Mouse (Mus musculus) CH12.LX (cell line): Measurements from ENCODE around the gene Hecw2. TPM values are rescaled to one million over a fixed set of nuclear protein-coding genes. Genes with fewer than 3 reads are reported as not detected.
A peak's percentile ranks its signal among the peaks of the same experiment; 100 is the strongest.

Source experiments
- DNase-seq: peaks from one replicate; pipeline ENCODE4 v3.0.0-alpha.2; 2013; ENCODE audit errors: extremely low read depth
- H3K27ac ChIP-seq: 2 replicates; pipeline ENCODE4 v1.5.1; 2012; ENCODE audit warnings: low read depth, mild to moderate bottlenecking, control low read depth, moderate library complexity; ENCODE audit not compliant: insufficient read depth
- H3K27me3 ChIP-seq: replicated peaks from 2 replicates; pipeline ENCODE3; 2012; ENCODE audit warnings: inconsistent platforms
- H3K36me3 ChIP-seq, 2 experiments: replicated peaks in 1 of 2; 2 replicates each; pipeline versions ENCODE3 to v1.6.1; 2012; ENCODE audit warnings: inconsistent platforms in 1 of 2, low read length in 1 of 2, mild to moderate bottlenecking in 1 of 2, mixed read lengths in 1 of 2, moderate library complexity in 1 of 2; ENCODE audit not compliant: control insufficient read depth in 1 of 2, insufficient read depth in 1 of 2
- H3K4me1 ChIP-seq, 2 experiments: 2 replicates each; pipeline ENCODE4 v1.6.1; 2012; ENCODE audit warnings: inconsistent platforms in 1 of 2, moderate library complexity in 1 of 2; ENCODE audit not compliant: insufficient read depth in 2 of 2, control insufficient read depth in 1 of 2
- H3K4me2 ChIP-seq: 2 replicates; pipeline ENCODE4 v1.6.1; 2012; ENCODE audit warnings: low read depth, mild to moderate bottlenecking, control low read depth; ENCODE audit not compliant: poor library complexity, insufficient read depth, severe bottlenecking
- H3K4me3 ChIP-seq, 3 experiments: fragments of 150-350 bp in 1 of 3; sonication (generic) in 1 of 3; replicated peaks in 1 of 3; 2 replicates each; pipeline versions ENCODE3 to v1.5.1; 2011 to 2012; ENCODE audit warnings: low read depth in 2 of 3, low read length in 2 of 3, mild to moderate bottlenecking in 2 of 3, moderate library complexity in 2 of 3, control low read depth in 1 of 3, improper control_type of control experiment in 1 of 3, inconsistent platforms in 1 of 3, mixed read lengths in 1 of 3; ENCODE audit not compliant: poor library complexity in 1 of 3
- H3K79me2 ChIP-seq: replicated peaks from 2 replicates; pipeline ENCODE4 v1.6.1; 2012; ENCODE audit warnings: mild to moderate bottlenecking, moderate library complexity; ENCODE audit not compliant: control insufficient read depth, poor library complexity, insufficient read depth, severe bottlenecking; ENCODE audit errors: extremely low read depth
- H3K9ac ChIP-seq: 2 replicates; pipeline ENCODE4 v1.6.1; 2012; ENCODE audit warnings: low read depth, mild to moderate bottlenecking, control low read depth, moderate library complexity; ENCODE audit not compliant: insufficient read depth
- H3K9me3 ChIP-seq: replicated peaks from 2 replicates; pipeline ENCODE3; 2012; ENCODE audit warnings: low read length, inconsistent platforms, mixed read lengths
- BHLHE40 ChIP-seq: IDR thresholded peaks from 2 replicates; pipeline ENCODE4 v1.6.1; 2011; ENCODE audit warnings: mild to moderate bottlenecking, low read depth, low read length, improper control_type of control experiment
- CHD2 ChIP-seq: IDR thresholded peaks from 2 replicates; pipeline ENCODE4 v1.6.1; 2011; ENCODE audit warnings: low read length, improper control_type of control experiment
- CTCF ChIP-seq, 2 experiments: IDR thresholded peaks in 1 of 2; conservative IDR thresholded peaks in 1 of 2; 2 replicates each; pipeline ENCODE4 v1.5.1; 2011 to 2012; ENCODE audit warnings: low read depth in 2 of 2, low read length in 2 of 2, improper control_type of control experiment in 1 of 2, inconsistent platforms in 1 of 2, mild to moderate bottlenecking in 1 of 2, moderate library complexity in 1 of 2
- E2F4 ChIP-seq: IDR thresholded peaks from 2 replicates; pipeline ENCODE4 v1.6.1; 2011; ENCODE audit warnings: low read depth, low read length, improper control_type of control experiment; ENCODE audit not compliant: insufficient replicate concordance
- ELF1 ChIP-seq: IDR thresholded peaks from 2 replicates; pipeline ENCODE4 v1.6.1; 2014; ENCODE audit warnings: low read depth, mild to moderate bottlenecking, inconsistent platforms, low read length, improper control_type of control experiment
- EP300 ChIP-seq: IDR thresholded peaks from 2 replicates; pipeline ENCODE4 v1.6.1; 2011; ENCODE audit warnings: low read length, improper control_type of control experiment
- HCFC1 ChIP-seq: IDR thresholded peaks from 2 replicates; pipeline ENCODE4 v1.6.1; 2012; ENCODE audit warnings: low read depth, mild to moderate bottlenecking, inconsistent platforms, low read length, improper control_type of control experiment
- IRF4 ChIP-seq: IDR thresholded peaks from 2 replicates; pipeline ENCODE4 v1.6.1; 2014; ENCODE audit warnings: low read depth, mild to moderate bottlenecking, inconsistent platforms, low read length, improper control_type of control experiment
- JUN ChIP-seq: IDR thresholded peaks from 2 replicates; pipeline ENCODE4 v1.6.1; 2011; ENCODE audit warnings: low read depth, mild to moderate bottlenecking, low read length, improper control_type of control experiment, moderate library complexity; ENCODE audit not compliant: insufficient read depth
- JUND ChIP-seq: conservative IDR thresholded peaks from 2 replicates; pipeline ENCODE4 v1.6.1; 2011; ENCODE audit warnings: low read depth, low read length, improper control_type of control experiment
- MAFK ChIP-seq: IDR thresholded peaks from 2 replicates; pipeline ENCODE4 v1.6.1; 2011; ENCODE audit warnings: low read length, improper control_type of control experiment; ENCODE audit not compliant: insufficient replicate concordance
- MAX ChIP-seq: IDR thresholded peaks from 2 replicates; pipeline ENCODE4 v1.6.1; 2011; ENCODE audit warnings: low read length, improper control_type of control experiment
- MAZ ChIP-seq: IDR thresholded peaks from 2 replicates; pipeline ENCODE4 v1.6.1; 2012; ENCODE audit warnings: low read depth, mild to moderate bottlenecking, inconsistent platforms, low read length, improper control_type of control experiment, moderate library complexity
- MEF2A ChIP-seq: IDR thresholded peaks from 2 replicates; pipeline ENCODE4 v1.6.1; 2014; ENCODE audit warnings: low read depth, mild to moderate bottlenecking, inconsistent platforms, low read length, improper control_type of control experiment, borderline replicate concordance
- MXI1 ChIP-seq: IDR thresholded peaks from 2 replicates; pipeline ENCODE4 v1.6.1; 2011; ENCODE audit warnings: mild to moderate bottlenecking, low read depth, low read length, improper control_type of control experiment
- MYC ChIP-seq: IDR thresholded peaks from 2 replicates; pipeline ENCODE4 v1.6.1; 2011; ENCODE audit warnings: low read depth, mild to moderate bottlenecking, improper control_type of control experiment, low read length
- NELFE ChIP-seq: IDR thresholded peaks from 2 replicates; pipeline ENCODE4 v1.6.1; 2011; ENCODE audit warnings: low read depth, low read length, improper control_type of control experiment
- NRF1 ChIP-seq: IDR thresholded peaks from 2 replicates; pipeline ENCODE4 v1.6.1; 2014; ENCODE audit warnings: low read depth, mild to moderate bottlenecking, inconsistent platforms, low read length, improper control_type of control experiment, moderate library complexity
- POLR2A ChIP-seq: IDR thresholded peaks from 2 replicates; pipeline ENCODE4 v1.6.1; 2011; ENCODE audit warnings: low read depth, mild to moderate bottlenecking, improper control_type of control experiment, low read length
- RCOR1 ChIP-seq: conservative IDR thresholded peaks from 2 replicates; pipeline ENCODE4 v1.6.1; 2012; ENCODE audit warnings: low read depth, mild to moderate bottlenecking, inconsistent platforms, low read length, improper control_type of control experiment
- TBP ChIP-seq: conservative IDR thresholded peaks from 2 replicates; pipeline ENCODE4 v1.6.1; 2011; ENCODE audit warnings: low read depth, low read length, improper control_type of control experiment
- TCF12 ChIP-seq: IDR thresholded peaks from 2 replicates; pipeline ENCODE4 v1.6.1; 2014; ENCODE audit warnings: low read depth, mild to moderate bottlenecking, inconsistent platforms, low read length, improper control_type of control experiment
- UBTF ChIP-seq: IDR thresholded peaks from 2 replicates; pipeline ENCODE4 v1.6.1; 2012; ENCODE audit warnings: low read depth, mild to moderate bottlenecking, inconsistent platforms, low read length, improper control_type of control experiment, moderate library complexity
- USF1 ChIP-seq: IDR thresholded peaks from 2 replicates; pipeline ENCODE4 v1.6.1; 2014; ENCODE audit warnings: low read depth, mild to moderate bottlenecking, inconsistent platforms, low read length, improper control_type of control experiment
- ZC3H11A ChIP-seq: IDR thresholded peaks from 2 replicates; pipeline ENCODE4 v1.6.1; 2012; ENCODE audit warnings: low read depth, mild to moderate bottlenecking, inconsistent platforms, low read length, improper control_type of control experiment
- ZMIZ1 ChIP-seq: IDR thresholded peaks from 2 replicates; pipeline ENCODE4 v1.6.1; 2012; ENCODE audit warnings: low read depth, mild to moderate bottlenecking, inconsistent platforms, low read length, improper control_type of control experiment
- ZNF384 ChIP-seq: IDR thresholded peaks from 2 replicates; pipeline ENCODE4 v1.6.1; 2012; ENCODE audit warnings: low read depth, low read length, improper control_type of control experiment, inconsistent platforms
- dilution Hi-C: fragments of 300-500 bp; cut with MboI; formaldehyde crosslinking; loops from 2 replicates; pipeline ENCODE4 v1.14.3; 2020; ENCODE audit warnings: low sequenced_read_pairs; ENCODE audit not compliant: extremely low pct_unique_long_range_greater_than_20kb, extremely low pct_ligation_motif_present
- in situ Hi-C: fragments of 300-500 bp; cut with MboI; formaldehyde crosslinking; loops from 3 replicates; pipeline ENCODE4 v1.14.3; 2019; ENCODE audit warnings: low sequenced_read_pairs, low pct_ligation_motif_present, low pct_unique_long_range_greater_than_20kb, mixed read lengths
- polyA plus RNA-seq: library from polyadenylated mRNA; unstranded; fragments of >175 nt; gene quantifications from 2 replicates; pipeline ENCODE4 v1.2.1, GENCODE M21; 2012; ENCODE audit warnings: low read depth; ENCODE audit not compliant: insufficient read length
- total RNA-seq, 2 experiments: library from RNA; depleted of rRNA; stranded (reverse); fragments of 300-350 nt in 1 of 2; fragments of >200 nt in 1 of 2; gene quantifications; 2 replicates each; pipeline ENCODE4 v1.2.3; 2012 to 2014

Hecw2 gene
- total and polyA plus RNA-seq, 3 experiments, result 0.05 to 0.59 (median 0.14) TPM

GRCm38 (mm10) chr1:53838182-53838859 is 356.6 kb downstream of the Hecw2 start:
- H3K4me2 ChIP-seq, result peak overlapping the region; percentile 97
- in situ Hi-C loops, result no loop called here
- peak; percentile 72 for DNase-seq

GRCm38 (mm10) chr1:53830286-53830685 is 364.7 kb downstream of the Hecw2 start:
- H3K27me3 ChIP-seq, result no peaks in the 10 kb centered on the region
- no peak overlapping the region for H3K27ac ChIP-seq
- TF ChIP-seq CTCF (conservative IDR thresholded peaks at IDR 0.05 in 1 of 2, IDR thresholded peaks at IDR 0.05 in 1 of 2; ENCODE audit: low read depth in 2 of 2, low read length in 2 of 2), result no peak
- no peak for TF ChIP-seq POLR2A
- TF ChIP-seq NELFE, result no peak
- TF ChIP-seq MEF2A, result no peak
- TF ChIP-seq JUND, result no peak
- TF ChIP-seq EP300, result no peak
- no peak for TF ChIP-seq ZC3H11A
- TF ChIP-seq HCFC1, result no peak
- TF ChIP-seq, all 38 proteins: peak for 0
- Histone ChIP-seq H3K79me2 (no peaks in the 10 kb centered on the region), H3K4me2 (no peak overlapping the region), H3K4me1 (peaks cover 2 to 3% of the 10 kb centered on the region in 2 experiments; a peak in 2 of 4 replicates), H3K9me3 (no peaks in the 10 kb centered on the region), H3K9ac (no peak overlapping the region), H3K4me3 (no peak overlapping the region), H3K36me3 (no peaks in the 10 kb centered on the region)
- DNase-seq, result no peak
- in situ Hi-C loops (loop anchor here (5.0 kb wide), 1 partner anchor 57 kb away; no protein-coding TSS in a partner anchor), dilution Hi-C loops (no loop called here)

More at GRCm38 (mm10) chr1:53838182-53838859, 356.6 kb downstream of the Hecw2 start:
- peaks cover 13 to 42% of the 10 kb centered on the region in 2 experiments for H3K4me1 ChIP-seq
- TF ChIP-seq TCF12, result 0 out of 2 replicates have a peak, but pooled peaks have one; percentile 31
- no peak for TF ChIP-seq ELF1
- 0 out of 2 replicates have a peak, but pooled peaks have one; percentile 41 for TF ChIP-seq TBP
- no peak for TF ChIP-seq NRF1
- peak; percentile 84; the same call in 1 of the 2 replicates for TF ChIP-seq MAFK
- no peak for TF ChIP-seq ZC3H11A
- no peak for TF ChIP-seq MAZ
- no peak for TF ChIP-seq E2F4
- peak; percentile 73; the same call in 1 of the 2 replicates for TF ChIP-seq CHD2
- peak; percentile 46; the same call in 1 of the 2 replicates for TF ChIP-seq IRF4
- no peak; the same call in 1 of the 2 replicates for TF ChIP-seq MAX
- TF ChIP-seq UBTF, result no peak
- peak; percentile 19; the same call in 1 of the 2 replicates for TF ChIP-seq BHLHE40
- TF ChIP-seq EP300, result 0 out of 2 replicates have a peak, but pooled peaks have one; percentile 15
- TF ChIP-seq MYC, result 0 out of 2 replicates have a peak, but pooled peaks have one; percentile 6
- TF ChIP-seq JUN, result no peak; the same call in 1 of the 2 replicates
- no peak for TF ChIP-seq NELFE
- TF ChIP-seq CTCF (conservative IDR thresholded peaks at IDR 0.05 in 1 of 2, IDR thresholded peaks at IDR 0.05 in 1 of 2; ENCODE audit: low read depth in 2 of 2, low read length in 2 of 2), result no peak
- no peak for TF ChIP-seq ZMIZ1
- TF ChIP-seq MXI1, result no peak
- no peak for TF ChIP-seq RCOR1
- no peak for TF ChIP-seq USF1
- TF ChIP-seq ZNF384, result no peak
- no peak for TF ChIP-seq POLR2A
- H3K27me3 ChIP-seq, result no peaks in the 10 kb centered on the region
- H3K36me3 ChIP-seq, result no peaks in the 10 kb centered on the region
- H3K27ac ChIP-seq, result peak overlapping the region; percentile 99
- peak overlapping the region; percentile 50 for H3K9ac ChIP-seq
- H3K79me2 ChIP-seq, result no peaks in the 10 kb centered on the region
- peak overlapping the region in 1 of 3 experiments; percentile 10 for H3K4me3 ChIP-seq
- dilution Hi-C loops, result no loop called here
- H3K9me3 ChIP-seq, result no peaks in the 10 kb centered on the region
